Mouse (Mus musculus) G1E (cell line): ENCODE measurements around the gene Slc16a4. TPM values are rescaled to one million over a fixed set of nuclear protein-coding genes. Genes with fewer than 3 reads are reported as not detected.
A peak's percentile ranks its signal among the peaks of the same experiment; 100 is the strongest.

ENCODE experiments used
- ATAC-seq: 2 replicates; pipeline ENCODE4 v1.8.0; 2016; ENCODE audit warnings: mild to moderate bottlenecking; ENCODE audit not compliant: insufficient number of reproducible peaks, poor library complexity, low FRiP score, severe bottlenecking; ENCODE audit errors: extremely low read depth
- DNase-seq: peaks from one replicate; pipeline ENCODE4 v3.0.0; 2012; ENCODE audit warnings: low spot score
- H3K27me3 ChIP-seq: 2 replicates; pipeline ENCODE4 v1.6.1; 2012; ENCODE audit warnings: mild to moderate bottlenecking, low read length, inconsistent platforms; ENCODE audit not compliant: insufficient read depth
- H3K36me3 ChIP-seq: replicated peaks from 2 replicates; pipeline ENCODE3; 2012; ENCODE audit warnings: mild to moderate bottlenecking, inconsistent platforms
- H3K4me1 ChIP-seq: 2 replicates; pipeline ENCODE4 v1.6.1; 2012; ENCODE audit warnings: low read depth, low read length, inconsistent platforms, mixed read lengths; ENCODE audit not compliant: insufficient read depth
- H3K4me3 ChIP-seq: 2 replicates; pipeline ENCODE4 v1.5.1; 2012; ENCODE audit warnings: low read depth, mild to moderate bottlenecking, inconsistent platforms, low read length, moderate library complexity, mixed read lengths
- H3K9me3 ChIP-seq: replicated peaks from 2 replicates; pipeline ENCODE4 v1.6.1; 2012; ENCODE audit warnings: inconsistent platforms
- CTCF ChIP-seq: IDR thresholded peaks from 2 replicates; pipeline ENCODE4 v1.5.1; 2012; ENCODE audit warnings: low read depth, low read length, inconsistent platforms, mixed read lengths
- GATA1 ChIP-seq: IDR thresholded peaks from 2 replicates; pipeline ENCODE4 v1.6.1; 2012; ENCODE audit warnings: borderline replicate concordance, low read length, inconsistent platforms, mixed read lengths
- GATA2 ChIP-seq: IDR thresholded peaks from 2 replicates; pipeline ENCODE4 v1.6.1; 2012; ENCODE audit warnings: low read depth, low read length, inconsistent platforms, borderline replicate concordance
- POLR2AphosphoS5 ChIP-seq: IDR thresholded peaks from 2 replicates; pipeline ENCODE4 v1.6.1; 2012; ENCODE audit warnings: low read depth, low read length, inconsistent platforms; ENCODE audit not compliant: insufficient replicate concordance
- TAL1 ChIP-seq: conservative IDR thresholded peaks from 2 replicates; pipeline ENCODE4 v1.6.1; 2012; ENCODE audit warnings: low read depth, low read length, inconsistent platforms, mixed read lengths
- polyA plus RNA-seq: library from polyadenylated mRNA; stranded (reverse); fragments of >175 nt; gene quantifications from 2 replicates; pipeline ENCODE4 v1.2.3, GENCODE M21; 2012
- total RNA-seq, 2 experiments: library from RNA; stranded (forward) in 1 of 2; stranded (reverse) in 1 of 2; fragments of 200-1000 nt in 1 of 2; fragments of >200 nt in 1 of 2; fragmentation: Nextera tagmentation in 1 of 2; gene quantifications; 2 replicates each; pipeline ENCODE4 v1.2.3; 2014 to 2017

The Slc16a4 gene
- total and polyA plus RNA-seq, 3 experiments, result 0.22 TPM; not detected in 2

GRCm38 (mm10) chr3:107333381-107334201 lies 42.6 kb downstream of the Slc16a4 start, which contains the start of gene Rbm15:
Gene Rbm15 (minus strand): TSS chr3:107333673.
- peak; percentile 92 for DNase-seq
- Histone ChIP-seq H3K4me1 (peaks cover 27% of the 10 kb centered on the region), H3K27me3 (no peaks in the 10 kb centered on the region), H3K9me3 (no peaks in the 10 kb centered on the region), H3K36me3 (peaks cover 25% of the 10 kb centered on the region), H3K4me3 (peak within 1 kb of the TSS; percentile 86)
- TF ChIP-seq GATA2 (no peak), POLR2AphosphoS5 (peak; percentile 16; the same call in 1 of the 2 replicates), GATA1 (no peak), TAL1 (no peak)
- ATAC-seq, result peak; percentile 69

DNA sequence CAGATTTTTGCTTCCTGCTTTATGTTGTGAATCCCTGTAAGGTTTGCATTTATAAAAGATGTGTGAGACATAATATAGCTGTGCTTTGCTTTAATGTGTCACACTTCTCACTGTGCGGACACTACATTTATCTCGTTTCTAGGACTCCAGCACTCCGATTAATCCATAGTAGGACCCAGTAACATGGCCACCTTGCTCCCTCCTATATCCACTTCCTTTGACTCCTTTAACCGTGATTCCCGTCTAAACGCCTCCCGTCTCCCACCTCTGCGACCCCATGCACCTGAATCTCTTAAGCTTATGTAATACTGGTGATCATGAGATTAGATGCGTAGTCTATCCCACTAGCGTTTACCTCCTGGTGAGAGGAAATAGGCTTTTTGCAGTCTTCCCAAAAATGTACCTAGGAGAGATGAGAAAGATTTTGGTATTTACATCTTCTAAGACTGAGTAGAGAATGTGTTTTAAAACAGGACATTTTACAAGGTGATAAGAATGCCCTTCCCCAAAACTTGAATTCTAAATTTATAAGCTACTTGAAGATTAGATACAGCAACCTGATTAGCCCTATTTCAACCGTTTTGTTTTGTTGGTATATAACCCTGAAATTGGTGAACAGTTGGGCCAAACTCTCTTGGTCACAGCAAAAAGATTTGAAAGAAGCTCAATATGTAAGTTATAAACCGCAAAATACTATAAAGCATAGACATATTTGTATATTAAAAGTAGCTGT lies 43.3 kb downstream of the Slc16a4 start:
- Histone ChIP-seq H3K27me3 (no peaks in the 10 kb centered on the region), H3K4me1 (peaks cover 27% of the 10 kb centered on the region), H3K9me3 (no peaks in the 10 kb centered on the region), H3K36me3 (peaks cover 25% of the 10 kb centered on the region), H3K4me3 (peak overlapping the region; percentile 86)
- ATAC-seq (no peak), DNase-seq (no peak)
- TF ChIP-seq GATA1 (no peak), GATA2 (no peak), POLR2AphosphoS5 (no peak; the same call in 1 of the 2 replicates), CTCF (no peak), TAL1 (no peak)

GRCm38 (mm10) chr3:107343971-107344370 lies 52.9 kb downstream of the Slc16a4 start:
- Histone ChIP-seq H3K27me3 (peaks cover 3% of the 10 kb centered on the region), H3K4me1 (peaks cover 15% of the 10 kb centered on the region), H3K36me3 (no peaks in the 10 kb centered on the region), H3K4me3 (no peak overlapping the region), H3K9me3 (no peaks in the 10 kb centered on the region)
- TF ChIP-seq POLR2AphosphoS5 (no peak), TAL1 (no peak), GATA1 (no peak), CTCF (no peak), GATA2 (no peak)
- ATAC-seq (no peak), DNase-seq (no peak)

- TF ChIP-seq CTCF (no peak), GATA1 (no peak), POLR2AphosphoS5 (no peak)
- Histone ChIP-seq H3K4me1 (peaks cover 15% of the 10 kb centered on the region), H3K36me3 (no peaks in the 10 kb centered on the region), H3K4me3 (no peak overlapping the region), H3K27me3 (peaks cover 7% of the 10 kb centered on the region), H3K9me3 (no peaks in the 10 kb centered on the region)
- DNase-seq, result no peak
- ATAC-seq, result peak; percentile 22; the same call in 1 of the 2 replicates
Observed at GRCm38 (mm10) chr3:107345033-107345725, 54.1 kb downstream of the Slc16a4 start.

- TF ChIP-seq CTCF (no peak), GATA1 (no peak), GATA2 (no peak), POLR2AphosphoS5 (no peak), TAL1 (no peak)
- no peak for ATAC-seq
- no peaks in the 10 kb centered on the region for H3K9me3 ChIP-seq
- H3K27me3 ChIP-seq, result peaks cover 26% of the 10 kb centered on the region
- no peaks in the 10 kb centered on the region for H3K36me3 ChIP-seq
- DNase-seq, result no peak
- no peak overlapping the region for H3K4me3 ChIP-seq
- peaks cover 15% of the 10 kb centered on the region for H3K4me1 ChIP-seq
Observed at GRCm38 (mm10) chr3:107349006-107349405, 58.0 kb downstream of the Slc16a4 start.

DNA sequence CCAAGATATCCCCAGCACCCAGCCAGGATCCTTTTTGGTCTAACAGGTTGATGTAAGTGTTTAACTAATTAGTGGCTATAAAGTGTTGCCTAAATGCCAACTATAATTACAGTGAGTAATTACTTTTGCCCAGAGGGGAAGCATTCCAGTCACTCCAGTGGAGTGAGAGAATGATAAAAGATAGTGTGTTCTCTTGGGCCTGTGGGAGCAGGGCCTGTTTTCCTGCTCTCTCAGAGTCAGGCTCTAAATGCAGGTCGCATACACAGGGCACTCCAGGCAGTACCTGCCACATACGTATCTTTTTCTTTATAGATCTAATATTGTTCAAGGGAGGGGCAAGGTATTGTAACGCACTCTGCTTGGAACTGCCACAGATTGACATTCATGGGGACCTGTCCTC lies 60.7 kb downstream of the Slc16a4 start:
- Histone ChIP-seq H3K9me3 (no peaks in the 10 kb centered on the region), H3K36me3 (no peaks in the 10 kb centered on the region), H3K4me1 (no peaks in the 10 kb centered on the region; the same call in 1 of the 2 replicates), H3K27me3 (peaks cover 33% of the 10 kb centered on the region), H3K4me3 (no peak overlapping the region)
- no peak for ATAC-seq
- no peak for TF ChIP-seq GATA2
- TF ChIP-seq TAL1, result no peak
- no peak for TF ChIP-seq POLR2AphosphoS5
- no peak for TF ChIP-seq GATA1
- no peak for TF ChIP-seq CTCF
- no peak for DNase-seq
